Mouse (Mus musculus): ENCODE data around the gene Hdac2. TPM values are rescaled to one million over a fixed set of nuclear protein-coding genes. Genes with fewer than 3 reads are reported as not detected.

The Hdac2 gene
- total and polyA plus RNA-seq, 3 experiments: 52.1 to 183 (median 166) TPM

- dilution Hi-C loops (cut with MboI; ENCODE audit: extremely low pct_ligation_motif_present, extremely low pct_unique_long_range_greater_than_20kb, low sequenced_read_pairs): no loop called here
- no peaks in the 10 kb centered on the region for H3K4me1 ChIP-seq (ENCODE audit: control insufficient read depth in 1 of 2, insufficient read depth in 2 of 2)
- TF ChIP-seq MYC (IDR thresholded peaks at IDR 0.05; ENCODE audit: low read depth, low read length) (no peak), SMC3 (IDR thresholded peaks at IDR 0.05; ENCODE audit: low read depth, low read length) (no peak), ELF1 (IDR thresholded peaks at IDR 0.05; ENCODE audit: low read depth, low read length) (no peak), MXI1 (IDR thresholded peaks at IDR 0.05; ENCODE audit: low read depth, low read length) (no peak), JUN (IDR thresholded peaks at IDR 0.05; ENCODE audit: insufficient read depth, low read depth, low read length) (no peak), POLR2AphosphoS2 (IDR thresholded peaks at IDR 0.05; ENCODE audit: low read depth, low read length) (no peak), RAD21 (IDR thresholded peaks at IDR 0.05; ENCODE audit: low read depth, low read length) (no peak), CHD2 (IDR thresholded peaks at IDR 0.05; ENCODE audit: low read length) (no peak), ZKSCAN1 (IDR thresholded peaks at IDR 0.05; ENCODE audit: borderline replicate concordance, low read depth, low read length) (no peak), ETS1 (conservative IDR thresholded peaks at IDR 0.05; ENCODE audit: low read depth, low read length) (no peak), POLR2A (IDR thresholded peaks at IDR 0.05; ENCODE audit: low read depth, low read length) (no peak), GABPA (IDR thresholded peaks at IDR 0.05; ENCODE audit: insufficient replicate concordance, low read depth, low read length) (no peak), MAFK (IDR thresholded peaks at IDR 0.05; ENCODE audit: insufficient replicate concordance, low read length) (no peak), E2F4 (IDR thresholded peaks at IDR 0.05; ENCODE audit: insufficient replicate concordance, low read depth, low read length) (no peak), MEF2A (IDR thresholded peaks at IDR 0.05; ENCODE audit: borderline replicate concordance, low read depth, low read length) (no peak), EP300 (IDR thresholded peaks at IDR 0.05; ENCODE audit: low read length) (no peak), USF2 (conservative IDR thresholded peaks at IDR 0.05; ENCODE audit: low read depth, low read length) (no peak)
Measured at GRCm38 (mm10) chr10:37047661-37048098, 73.3 kb downstream of the Hdac2 start.

More at GRCm38 (mm10) chr10:37047661-37048098, 73.3 kb downstream of the Hdac2 start:
- Histone ChIP-seq H3K27ac (ENCODE audit: insufficient read depth, low read depth) (no peak overlapping the region), H3K27me3 (replicated peaks) (no peaks in the 10 kb centered on the region), H3K79me2 (replicated peaks; ENCODE audit: control insufficient read depth, extremely low read depth, insufficient read depth, poor library complexity, severe bottlenecking) (no peaks in the 10 kb centered on the region), H3K4me2 (ENCODE audit: insufficient read depth, low read depth, poor library complexity, severe bottlenecking) (no peak overlapping the region), H3K9ac (ENCODE audit: insufficient read depth, low read depth) (no peak overlapping the region), H3K36me3 (replicated peaks in 1 of 2; ENCODE audit: control insufficient read depth in 1 of 2, insufficient read depth in 1 of 2, low read length in 1 of 2) (no peaks in the 10 kb centered on the region), H3K9me3 (replicated peaks; ENCODE audit: low read length) (no peaks in the 10 kb centered on the region), H3K4me3 (replicated peaks in 1 of 3; ENCODE audit: low read depth in 2 of 3, low read length in 2 of 3, poor library complexity in 1 of 3) (no peak overlapping the region)
- DNase-seq (ENCODE audit: extremely low read depth): no peak
- in situ Hi-C loops (cut with MboI; ENCODE audit: low pct_ligation_motif_present, low pct_unique_long_range_greater_than_20kb, low sequenced_read_pairs): no loop called here

Other genes with a start within 250 kb of the Hdac2 start
- gene Marcks, start 164.4 kb downstream of the Hdac2 start, total RNA-seq (2012; rRNA removed): 15.3 and 16.9 TPM in 2 replicates
- 78.4 and 80.7 TPM in 2 replicates for gene Marcks, start 164.4 kb downstream of the Hdac2 start, total RNA-seq (2014; rRNA removed)
- 57.3 and 74.2 TPM in 2 replicates for gene Marcks, start 164.4 kb downstream of the Hdac2 start, polyA plus RNA-seq (2012; ENCODE audit: insufficient read length, low read depth)

All from CH12.LX (cell line).